Mouse (Mus musculus) cerebellum, adult 2 months (tissue): ENCODE data around the gene C1qtnf1. TPM values are rescaled to one million over a fixed set of nuclear protein-coding genes. Genes with fewer than 3 reads are reported as not detected.
A peak's percentile ranks its signal among the peaks of the same experiment; 100 is the strongest.

Experiments
- DNase-seq, 2 experiments: peaks; one replicate each; pipeline ENCODE4 v3.0.0; 2021
- H3K27ac ChIP-seq: fragments of 200-500 bp; 2 replicates; pipeline ENCODE4 v1.5.1; 2012; ENCODE audit warnings: low read length, control low read depth, inconsistent platforms; ENCODE audit not compliant: insufficient read depth
- H3K27me3 ChIP-seq: fragments of 200-500 bp; 2 replicates; pipeline ENCODE4 v1.6.1; 2012; ENCODE audit warnings: inconsistent platforms, mild to moderate bottlenecking, low read length, moderate library complexity; ENCODE audit not compliant: control insufficient read depth, insufficient read depth
- H3K4me1 ChIP-seq: fragments of 200-500 bp; 2 replicates; pipeline ENCODE4 v1.6.1; 2011; ENCODE audit warnings: low read length; ENCODE audit not compliant: control insufficient read depth, insufficient read depth
- H3K4me3 ChIP-seq: fragments of 200-500 bp; replicated peaks from 2 replicates; pipeline ENCODE3; 2011; ENCODE audit warnings: mild to moderate bottlenecking, low read depth, low read length, control low read depth; ENCODE audit not compliant: insufficient read depth
- CTCF ChIP-seq: fragments of 200-500 bp; IDR thresholded peaks from 2 replicates; pipeline ENCODE4 v1.5.1; 2011; ENCODE audit warnings: low read depth, mild to moderate bottlenecking, control low read depth, low read length, moderate library complexity, borderline replicate concordance; ENCODE audit not compliant: insufficient read depth
- POLR2A ChIP-seq: fragments of 200-500 bp; IDR thresholded peaks from 2 replicates; pipeline ENCODE4 v1.6.1; 2011; ENCODE audit warnings: low read length, control low read depth, borderline replicate concordance; ENCODE audit not compliant: insufficient read depth
- WGBS: fragments of 180-500 bp; shearing (Covaris S2); methylation state at CpG from one replicate; pipeline ENCODE4 v1.1.7; 2018; 5-methylcytosine and 5-hydroxymethylcytosine counted together
- polyA plus RNA-seq: library from polyadenylated mRNA; depleted of rRNA; stranded (reverse); fragments of >200 nt; gene quantifications from 2 replicates; pipeline ENCODE4 v1.2.3, GENCODE M21; 2012; rRNA removed

C1qtnf1 gene
- polyA plus RNA-seq, 1 experiment = 1.5 TPM

- H3K27ac ChIP-seq = no peak overlapping the region
- peaks cover 24% of the 10 kb centered on the region for H3K4me1 ChIP-seq
- DNase-seq = peak; percentile 59 to 69
- no peaks in the 10 kb centered on the region for H3K27me3 ChIP-seq
- no peak overlapping the region for H3K4me3 ChIP-seq
- no peak for TF ChIP-seq POLR2A
- peak; percentile 69 for TF ChIP-seq CTCF
- 23% methylated on average over 22 of the region's 22 CpGs for WGBS
These were observed 62.7 kb downstream of the C1qtnf1 start for GRCm38 (mm10) chr11:118490566-118491218.

- no peak for DNase-seq
- no peak overlapping the region for H3K27ac ChIP-seq
- no peaks in the 10 kb centered on the region for H3K27me3 ChIP-seq
- TF ChIP-seq CTCF (no peak), POLR2A (no peak)
- 87% methylated on average over 7 of the region's 7 CpGs for WGBS
- H3K4me1 ChIP-seq = peaks cover 22% of the 10 kb centered on the region
- H3K4me3 ChIP-seq = no peak overlapping the region
These were observed 63.2 kb downstream of the C1qtnf1 start for GRCm38 (mm10) chr11:118491230-118491629.

GRCm38 (mm10) chr11:118493458-118493857 is 65.5 kb downstream of the C1qtnf1 start:
- no peak for DNase-seq
- 60% methylated on average over 2 of the region's 2 CpGs for WGBS
- no peaks in the 10 kb centered on the region for H3K27me3 ChIP-seq
- H3K27ac ChIP-seq = no peak overlapping the region
- H3K4me3 ChIP-seq = no peak overlapping the region
- TF ChIP-seq POLR2A = no peak
- no peak for TF ChIP-seq CTCF
- peaks cover 17% of the 10 kb centered on the region; the same call in 1 of the 2 replicates for H3K4me1 ChIP-seq

GRCm38 (mm10) chr11:118494001-118494737 is 66.2 kb downstream of the C1qtnf1 start:
- no peaks in the 10 kb centered on the region for H3K27me3 ChIP-seq
- 81% methylated on average over 12 of the region's 12 CpGs for WGBS
- TF ChIP-seq CTCF = no peak
- no peak for TF ChIP-seq POLR2A
- no peak for DNase-seq
- no peak overlapping the region for H3K27ac ChIP-seq
- H3K4me1 ChIP-seq = peaks cover 18% of the 10 kb centered on the region; the same call in 1 of the 2 replicates
- no peak overlapping the region for H3K4me3 ChIP-seq

GRCm38 (mm10) chr11:118495065-118495464 is 67.1 kb downstream of the C1qtnf1 start:
- no peak overlapping the region for H3K4me3 ChIP-seq

GRCm38 (mm10) chr11:118496066-118496689 is 68.2 kb downstream of the C1qtnf1 start:
- peak in 1 of 2 experiments; percentile 50 for DNase-seq
- no peak overlapping the region for H3K4me3 ChIP-seq
- TF ChIP-seq POLR2A (no peak), CTCF (no peak)
- WGBS = 38% methylated on average over 20 of the region's 20 CpGs
- H3K27me3 ChIP-seq = no peaks in the 10 kb centered on the region
- peaks cover 18% of the 10 kb centered on the region; the same call in 1 of the 2 replicates for H3K4me1 ChIP-seq
- H3K27ac ChIP-seq = no peak overlapping the region

More at GRCm38 (mm10) chr11:118495065-118495464, 67.1 kb downstream of the C1qtnf1 start:
- peaks cover 18% of the 10 kb centered on the region; the same call in 1 of the 2 replicates for H3K4me1 ChIP-seq
- 51% methylated on average over 5 of the region's 5 CpGs for WGBS
- DNase-seq = no peak
- TF ChIP-seq POLR2A = no peak
- TF ChIP-seq CTCF = no peak
- H3K27me3 ChIP-seq = no peaks in the 10 kb centered on the region
- H3K27ac ChIP-seq = no peak overlapping the region

Other genes starting within 250 kb of the C1qtnf1 start
- gene Cyth1, start 179.6 kb upstream of the C1qtnf1 start, polyA plus RNA-seq = 89.8 and 93.9 TPM in 2 replicates
- 33.6 and 33.8 TPM in 2 replicates for gene Usp36, start 138.0 kb upstream of the C1qtnf1 start, polyA plus RNA-seq
- 0.21 and 0.49 TPM in 2 replicates for gene Cep295nl, start 85.7 kb upstream of the C1qtnf1 start, polyA plus RNA-seq
- gene Timp2, start 72.5 kb upstream of the C1qtnf1 start, polyA plus RNA-seq = 119 and 137 TPM in 2 replicates
- 23.6 and 24.9 TPM in 2 replicates for gene Lgals3bp, start 26.1 kb upstream of the C1qtnf1 start, polyA plus RNA-seq
- gene Cant1, start 9.1 kb upstream of the C1qtnf1 start, polyA plus RNA-seq = 41.8 and 42.6 TPM in 2 replicates
- gene Engase, start 48.6 kb downstream of the C1qtnf1 start, polyA plus RNA-seq = 8.3 and 9.3 TPM in 2 replicates